Mouse (Mus musculus) megakaryocyte, embryonic 14.5 days (primary cell): ENCODE data around the gene Dok4. TPM values are rescaled to one million over a fixed set of nuclear protein-coding genes. Genes with fewer than 3 reads are reported as not detected.

Experiments used
- H3K27me3 ChIP-seq: replicated peaks from 2 replicates; pipeline ENCODE3; 2012; ENCODE audit warnings: inconsistent platforms
- H3K36me3 ChIP-seq: replicated peaks from 2 replicates; pipeline ENCODE3; 2012; ENCODE audit warnings: low read length, inconsistent platforms, mixed read lengths
- H3K4me1 ChIP-seq: 2 replicates; pipeline ENCODE4 v1.6.1; 2012; ENCODE audit warnings: inconsistent platforms
- H3K4me3 ChIP-seq: replicated peaks from 2 replicates; pipeline ENCODE3; 2012; ENCODE audit warnings: moderate library complexity, mild to moderate bottlenecking, inconsistent platforms
- H3K9me3 ChIP-seq: 2 replicates; pipeline ENCODE4 v1.6.1; 2012; ENCODE audit warnings: inconsistent platforms
- FLI1 ChIP-seq: IDR thresholded peaks from 2 replicates; pipeline ENCODE4 v1.6.1; 2012; ENCODE audit warnings: low read length, inconsistent platforms, mixed read lengths
- GATA1 ChIP-seq: IDR thresholded peaks from 3 replicates; pipeline ENCODE4 v1.6.1; 2012; ENCODE audit warnings: mixed read lengths, low read length, inconsistent platforms, borderline replicate concordance
- polyA plus RNA-seq: library from polyadenylated mRNA; stranded (reverse); fragments of >175 nt; gene quantifications from 2 replicates; pipeline ENCODE4 v1.2.3, GENCODE M21; 2012; ENCODE audit warnings: low replicate concordance; ENCODE audit not compliant: insufficient read depth

Dok4 gene
- 0.81 and 1.1 TPM in 2 replicates for polyA plus RNA-seq

GRCm38 (mm10) chr8:94876197-94876730 lies at the start of gene Dok4:
Dok4 (minus strand) TSS chr8:94876330.
- Histone ChIP-seq H3K4me1 (peaks cover 36% of the 10 kb centered on the region), H3K27me3 (peaks cover 49% of the 10 kb centered on the region), H3K36me3 (no peaks in the 10 kb centered on the region), H3K4me3 (peak within 1 kb of the TSS; percentile 93), H3K9me3 (no peaks in the 10 kb centered on the region)
- no peak for TF ChIP-seq FLI1
- TF ChIP-seq GATA1 = no peak

GRCm38 (mm10) chr8:94923405-94923804 lies 47.3 kb upstream of the Dok4 start, which contains the start of gene Adgrg5:
Adgrg5 (plus strand) TSS chr8:94923694.
- H3K4me3 ChIP-seq = peak within 1 kb of the TSS; percentile 54
- peaks cover 38% of the 10 kb centered on the region for H3K4me1 ChIP-seq
- H3K27me3 ChIP-seq = peaks cover 77% of the 10 kb centered on the region
- H3K9me3 ChIP-seq = no peaks in the 10 kb centered on the region
- TF ChIP-seq GATA1 = no peak
- TF ChIP-seq FLI1 = no peak
- no peaks in the 10 kb centered on the region for H3K36me3 ChIP-seq

GRCm38 (mm10) chr8:94922602-94923001 lies 46.5 kb upstream of the Dok4 start:
- TF ChIP-seq GATA1 = no peak
- TF ChIP-seq FLI1 = no peak
- Histone ChIP-seq H3K9me3 (no peaks in the 10 kb centered on the region), H3K36me3 (no peaks in the 10 kb centered on the region), H3K27me3 (peaks cover 85% of the 10 kb centered on the region), H3K4me1 (peaks cover 46% of the 10 kb centered on the region), H3K4me3 (peak overlapping the region; percentile 28)

GRCm38 (mm10) chr8:94922176-94922575 lies 46.0 kb upstream of the Dok4 start:
- Histone ChIP-seq H3K9me3 (no peaks in the 10 kb centered on the region), H3K36me3 (no peaks in the 10 kb centered on the region), H3K4me1 (peaks cover 51% of the 10 kb centered on the region), H3K4me3 (no peak overlapping the region), H3K27me3 (peaks cover 89% of the 10 kb centered on the region)
- TF ChIP-seq FLI1 (no peak), GATA1 (no peak)

GRCm38 (mm10) chr8:94919256-94919655 lies 43.1 kb upstream of the Dok4 start:
- H3K4me3 ChIP-seq = no peak overlapping the region
- H3K27me3 ChIP-seq = peaks cover 89% of the 10 kb centered on the region
- H3K36me3 ChIP-seq = no peaks in the 10 kb centered on the region
- TF ChIP-seq GATA1 = no peak
- no peak for TF ChIP-seq FLI1
- H3K4me1 ChIP-seq = peaks cover 68% of the 10 kb centered on the region
- H3K9me3 ChIP-seq = no peaks in the 10 kb centered on the region

GRCm38 (mm10) chr8:94917851-94918495 lies 41.8 kb upstream of the Dok4 start, which contains the start of gene Ccdc102a:
Ccdc102a (minus strand) TSS chr8:94918098.
- Histone ChIP-seq H3K4me1 (peaks cover 56% of the 10 kb centered on the region), H3K27me3 (peaks cover 92% of the 10 kb centered on the region), H3K36me3 (no peaks in the 10 kb centered on the region), H3K9me3 (peaks cover 10% of the 10 kb centered on the region), H3K4me3 (peak within 1 kb of the TSS; percentile 91)
- TF ChIP-seq FLI1 = no peak
- no peak for TF ChIP-seq GATA1

DNA sequence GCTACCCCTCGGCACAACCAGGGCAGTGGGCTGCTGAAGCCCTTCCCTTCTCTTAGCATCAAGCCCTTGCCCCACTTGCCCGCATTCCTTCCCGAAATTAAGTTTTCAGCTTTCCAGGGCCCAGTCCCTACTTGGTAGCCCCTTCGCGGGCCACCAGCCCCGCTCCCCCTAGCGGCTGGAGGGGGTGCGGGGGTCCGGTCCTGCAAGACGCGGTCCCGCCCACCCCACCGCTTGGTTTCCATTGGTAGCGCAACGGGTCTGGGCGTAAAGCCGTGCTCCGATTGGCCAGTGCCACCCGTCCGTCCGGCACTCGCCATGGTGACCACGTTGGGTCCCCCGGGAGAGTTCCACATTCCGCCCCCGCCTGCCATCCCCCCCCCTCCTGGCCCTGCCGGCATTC lies 41.2 kb upstream of the Dok4 start:
- no peaks in the 10 kb centered on the region for H3K36me3 ChIP-seq
- peaks cover 56% of the 10 kb centered on the region for H3K4me1 ChIP-seq
- peaks cover 12% of the 10 kb centered on the region for H3K9me3 ChIP-seq
- TF ChIP-seq GATA1 (no peak), FLI1 (no peak)
- H3K4me3 ChIP-seq = peak overlapping the region; percentile 91
- peaks cover 92% of the 10 kb centered on the region for H3K27me3 ChIP-seq

GRCm38 (mm10) chr8:94916960-94917324 lies 40.8 kb upstream of the Dok4 start:
- peaks cover 92% of the 10 kb centered on the region for H3K27me3 ChIP-seq

DNA sequence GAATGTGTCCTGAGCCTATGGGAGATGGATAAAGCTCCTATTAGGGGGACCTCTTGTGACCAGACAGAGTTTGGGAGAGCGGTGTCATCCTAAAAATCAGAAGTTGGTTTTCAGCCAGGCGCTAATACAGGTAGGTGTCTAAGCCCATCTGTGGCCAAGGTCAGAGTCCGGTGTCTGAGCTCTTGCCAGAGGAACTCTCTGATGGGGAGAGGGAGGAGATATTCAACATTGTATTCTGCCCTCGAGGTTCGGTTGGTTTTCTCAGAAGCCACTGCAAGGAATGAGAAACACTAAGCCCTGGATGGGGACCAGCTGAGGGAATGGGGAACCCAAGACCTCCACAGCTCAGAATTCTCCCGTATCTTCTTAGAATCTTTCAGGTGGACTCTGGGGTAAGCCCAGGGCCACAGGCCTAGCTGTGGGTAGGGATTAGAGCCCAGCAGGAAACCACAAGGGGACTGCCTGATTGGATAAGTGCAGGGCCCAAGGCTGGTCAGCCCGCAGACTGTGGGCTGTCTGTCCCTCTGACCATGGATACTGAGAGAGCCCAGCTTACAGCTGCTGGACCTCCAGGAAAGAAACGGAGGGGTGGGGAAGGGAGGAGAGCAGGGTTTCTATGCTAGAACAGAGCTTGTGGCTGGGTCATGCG lies 40.3 kb upstream of the Dok4 start:
- peaks cover 12% of the 10 kb centered on the region for H3K9me3 ChIP-seq
- H3K4me1 ChIP-seq = peaks cover 62% of the 10 kb centered on the region
- no peaks in the 10 kb centered on the region for H3K36me3 ChIP-seq
- TF ChIP-seq FLI1 (no peak), GATA1 (no peak)
- peaks cover 95% of the 10 kb centered on the region for H3K27me3 ChIP-seq
- peak overlapping the region; percentile 91 for H3K4me3 ChIP-seq

More at GRCm38 (mm10) chr8:94916960-94917324, 40.8 kb upstream of the Dok4 start:
- Histone ChIP-seq H3K4me1 (peaks cover 57% of the 10 kb centered on the region), H3K4me3 (peak overlapping the region; percentile 91), H3K36me3 (no peaks in the 10 kb centered on the region), H3K9me3 (peaks cover 12% of the 10 kb centered on the region)
- TF ChIP-seq FLI1 = no peak
- TF ChIP-seq GATA1 = no peak

DNA sequence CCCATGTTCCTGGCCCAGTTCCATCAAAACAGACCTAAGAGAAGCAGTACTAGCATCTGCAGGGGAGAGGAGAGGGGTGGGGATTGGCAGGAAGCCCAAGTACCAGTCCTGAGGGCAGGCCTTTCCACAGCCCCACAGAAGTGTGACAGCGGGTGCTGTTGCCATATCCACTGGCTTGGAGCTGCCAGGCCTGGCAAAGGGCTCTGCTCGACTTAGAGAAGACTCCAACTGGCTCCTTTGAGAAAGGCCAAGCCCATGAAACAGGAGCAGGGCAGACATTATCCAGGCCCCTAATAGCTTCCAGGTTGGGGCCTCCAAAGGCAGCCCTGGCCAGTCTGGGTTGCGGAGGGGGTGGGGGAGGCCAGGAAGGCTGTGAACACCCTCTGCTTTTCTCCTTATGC lies 38.6 kb upstream of the Dok4 start:
- Histone ChIP-seq H3K4me3 (no peak overlapping the region), H3K27me3 (peaks cover 98% of the 10 kb centered on the region), H3K4me1 (peaks cover 66% of the 10 kb centered on the region), H3K9me3 (peaks cover 12% of the 10 kb centered on the region), H3K36me3 (no peaks in the 10 kb centered on the region)
- TF ChIP-seq FLI1 (no peak), GATA1 (no peak)
